Mouse (Mus musculus) cerebral cortex, adult 2 months (tissue): ENCODE results near the gene Gm49368.

Experiments used
- WGBS: fragments of 180-500 bp; shearing (Covaris S2); methylation state at CpG from one replicate; pipeline ENCODE4 v1.1.7; 2018; 5-methylcytosine and 5-hydroxymethylcytosine counted together

The Gm49368 gene

GRCm38 (mm10) chr7:128062456-128062855, at the start of gene Gm49368, which contains the start of gene Itgam:
Gene Gm49368, plus strand, starts transcription at chr7:128062683.
Gene Itgam, plus strand, starts transcription at chr7:128062640.
- 88% methylated on average over 7 of the region's 7 CpGs for WGBS

- WGBS: 64% methylated on average over 13 of the region's 13 CpGs
Observed at GRCm38 (mm10) chr7:128013116-128013515, 49.4 kb upstream of the Gm49368 start.

GRCm38 (mm10) chr7:128016134-128016533, 46.3 kb upstream of the Gm49368 start:
- 86% methylated on average over 5 of the region's 5 CpGs for WGBS

GRCm38 (mm10) chr7:128016650-128017049, 45.8 kb upstream of the Gm49368 start:
- 86% methylated on average over 6 of the region's 6 CpGs for WGBS

GRCm38 (mm10) chr7:128018275-128018674, 44.2 kb upstream of the Gm49368 start:
- 88% methylated on average over 3 of the region's 3 CpGs for WGBS

GRCm38 (mm10) chr7:128019187-128019586, 43.3 kb upstream of the Gm49368 start:
- 69% methylated on average over 2 of the region's 2 CpGs for WGBS

- WGBS: 69% methylated on average over 8 of the region's 8 CpGs
Observed at GRCm38 (mm10) chr7:128022974-128023373, 39.5 kb upstream of the Gm49368 start.

- WGBS: 93% methylated on average over 4 of the region's 4 CpGs
Observed at GRCm38 (mm10) chr7:128023565-128023964, 38.9 kb upstream of the Gm49368 start.

- WGBS: 94% methylated on average over 9 of the region's 9 CpGs
Observed at GRCm38 (mm10) chr7:128024364-128024763, 38.1 kb upstream of the Gm49368 start.

GRCm38 (mm10) chr7:128024932-128025331, 37.6 kb upstream of the Gm49368 start:
- WGBS: 71% methylated on average over 4 of the region's 4 CpGs

GRCm38 (mm10) chr7:128025381-128025780, 37.1 kb upstream of the Gm49368 start:
- 71% methylated on average over 4 of the region's 4 CpGs for WGBS

GRCm38 (mm10) chr7:128031403-128031976, 31.0 kb upstream of the Gm49368 start:
- WGBS: 64% methylated on average over 9 of the region's 9 CpGs

GRCm38 (mm10) chr7:128032290-128032988, 30.0 kb upstream of the Gm49368 start:
- 95% methylated on average over 5 of the region's 5 CpGs for WGBS

GRCm38 (mm10) chr7:128032989-128033293, 29.5 kb upstream of the Gm49368 start:
- 97% methylated on average over 3 of the region's 3 CpGs for WGBS

- 95% methylated on average over 4 of the region's 4 CpGs for WGBS
Observed at GRCm38 (mm10) chr7:128033616-128034015, 28.9 kb upstream of the Gm49368 start.

GRCm38 (mm10) chr7:128042161-128042820, 20.2 kb upstream of the Gm49368 start:
- 83% methylated on average over 15 of the region's 15 CpGs for WGBS

- 73% methylated on average over 4 of the region's 4 CpGs for WGBS
Observed at GRCm38 (mm10) chr7:128044142-128044785, 18.2 kb upstream of the Gm49368 start.

- WGBS: 73% methylated on average over 2 of the region's 2 CpGs
Observed at GRCm38 (mm10) chr7:128045640-128046039, 16.8 kb upstream of the Gm49368 start.

- 88% methylated on average over 4 of the region's 4 CpGs for WGBS
Observed at GRCm38 (mm10) chr7:128048819-128049218, 13.7 kb upstream of the Gm49368 start.

GRCm38 (mm10) chr7:128049254-128049653, 13.2 kb upstream of the Gm49368 start:
- WGBS: 87% methylated on average over 2 of the region's 2 CpGs

GRCm38 (mm10) chr7:128050739-128051138, 11.7 kb upstream of the Gm49368 start:
- WGBS: 74% methylated on average over 4 of the region's 4 CpGs

- WGBS: 82% methylated on average over 5 of the region's 5 CpGs
Observed at GRCm38 (mm10) chr7:128053061-128053460, 9.4 kb upstream of the Gm49368 start.
